Mouse (Mus musculus): Measurements from ENCODE around the gene Gm49450.

The Gm49450 gene

DNA sequence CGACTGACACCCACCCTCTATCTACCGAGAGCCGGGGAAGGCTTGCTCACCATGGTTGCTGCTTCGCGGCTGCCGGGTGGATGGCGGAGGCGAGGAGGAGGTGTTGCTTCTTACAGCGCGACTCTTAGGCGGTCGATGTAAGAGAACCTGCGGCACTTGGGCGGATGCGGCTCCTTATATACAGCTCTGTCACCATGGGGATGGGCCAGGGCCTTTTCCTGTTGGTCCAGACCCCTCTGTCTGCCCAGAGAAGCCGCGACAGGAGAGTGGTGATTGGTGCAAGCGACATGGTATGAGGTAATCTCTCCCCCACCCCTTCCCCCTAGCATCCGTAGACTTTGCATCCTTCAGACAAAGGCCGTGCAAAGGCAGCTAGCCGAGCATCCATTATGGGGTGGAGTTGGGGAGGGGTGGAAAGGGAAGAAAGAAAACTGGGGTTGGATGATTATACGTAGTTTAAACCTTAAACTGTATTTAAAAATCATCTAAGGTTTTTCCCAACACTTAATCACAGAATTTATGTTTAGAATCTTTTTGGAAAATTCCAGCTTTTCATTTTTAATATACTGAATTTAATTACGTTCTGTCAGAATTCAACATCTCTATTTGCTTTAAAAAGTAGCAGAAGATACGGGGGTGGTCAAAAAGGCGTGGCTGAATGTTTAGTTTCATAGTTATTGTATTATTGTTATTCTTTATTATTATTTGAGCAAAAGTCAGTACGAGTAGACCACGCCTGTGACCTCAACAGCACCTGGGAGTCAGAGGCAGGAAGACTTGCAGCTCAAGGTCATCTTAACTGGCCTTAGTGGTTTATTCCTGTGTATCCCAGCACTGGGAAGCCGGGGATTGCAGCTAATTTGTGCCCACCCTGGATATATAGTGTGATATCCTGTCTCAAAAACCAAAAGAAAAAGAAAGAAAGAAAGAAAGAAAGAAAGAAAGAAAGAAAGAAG is at the start of gene Gm49450, which contains the start of gene Tuba1a:
Gene Gm49450, minus strand, starts transcription at position 151 of the 956 bp plus-strand sequence.
Gene Tuba1a, minus strand, starts transcription at position 303 of the 956 bp plus-strand sequence.
- peak; percentile 96 for DNase-seq

GRCm38 (mm10) chr15:99001451-99001931 is 48.1 kb upstream of the Gm49450 start:
- DNase-seq = no peak

GRCm38 (mm10) chr15:99000535-99001283 is 47.4 kb upstream of the Gm49450 start:
- peak; percentile 48 for DNase-seq

DNA sequence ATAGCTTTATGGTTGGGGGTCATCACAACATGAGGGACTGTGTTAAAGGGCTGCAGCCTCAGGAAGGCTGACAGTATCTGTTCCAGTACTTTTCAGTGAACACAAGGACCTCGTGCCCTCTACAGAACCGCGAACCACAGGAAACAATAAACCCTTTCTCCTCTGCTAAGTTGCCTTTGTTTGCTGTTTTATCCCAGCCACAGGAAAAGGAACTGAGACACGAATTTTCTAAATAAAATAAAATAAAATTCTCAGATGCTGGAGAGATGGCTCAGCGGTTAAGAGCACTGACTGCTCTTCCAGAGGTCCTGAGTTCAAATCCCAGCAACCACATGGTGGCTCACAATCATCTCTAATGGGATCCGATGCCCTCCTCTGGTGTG is 45.4 kb upstream of the Gm49450 start:
- DNase-seq = no peak

GRCm38 (mm10) chr15:98997938-98998774 is 44.8 kb upstream of the Gm49450 start:
- DNase-seq = no peak

DNA sequence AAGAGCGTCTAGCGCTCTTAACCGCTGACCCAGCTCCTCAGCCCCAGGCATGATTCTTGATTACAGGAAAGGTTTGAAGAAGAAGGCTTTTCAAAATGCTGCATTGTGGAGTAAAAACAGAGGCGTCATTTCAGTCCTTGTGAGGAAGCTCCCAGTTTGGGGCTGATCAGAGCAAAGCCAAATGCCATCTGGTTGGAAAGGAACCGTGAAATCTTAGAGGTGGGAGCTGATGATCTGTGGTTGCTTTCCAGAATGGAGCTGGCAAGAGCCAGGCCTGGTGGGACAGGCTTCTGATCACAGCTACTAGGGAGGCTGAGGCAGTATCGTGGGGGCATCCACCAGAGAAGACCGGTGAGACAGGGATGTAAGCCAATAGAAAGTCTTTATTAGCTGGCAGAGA is 43.5 kb upstream of the Gm49450 start:
- DNase-seq = no peak

- no peak for DNase-seq
Measured at GRCm38 (mm10) chr15:98994957-98995520, 41.7 kb upstream of the Gm49450 start.

- DNase-seq = peak; percentile 89
Measured at GRCm38 (mm10) chr15:98993865-98994264, 40.5 kb upstream of the Gm49450 start.

DNA sequence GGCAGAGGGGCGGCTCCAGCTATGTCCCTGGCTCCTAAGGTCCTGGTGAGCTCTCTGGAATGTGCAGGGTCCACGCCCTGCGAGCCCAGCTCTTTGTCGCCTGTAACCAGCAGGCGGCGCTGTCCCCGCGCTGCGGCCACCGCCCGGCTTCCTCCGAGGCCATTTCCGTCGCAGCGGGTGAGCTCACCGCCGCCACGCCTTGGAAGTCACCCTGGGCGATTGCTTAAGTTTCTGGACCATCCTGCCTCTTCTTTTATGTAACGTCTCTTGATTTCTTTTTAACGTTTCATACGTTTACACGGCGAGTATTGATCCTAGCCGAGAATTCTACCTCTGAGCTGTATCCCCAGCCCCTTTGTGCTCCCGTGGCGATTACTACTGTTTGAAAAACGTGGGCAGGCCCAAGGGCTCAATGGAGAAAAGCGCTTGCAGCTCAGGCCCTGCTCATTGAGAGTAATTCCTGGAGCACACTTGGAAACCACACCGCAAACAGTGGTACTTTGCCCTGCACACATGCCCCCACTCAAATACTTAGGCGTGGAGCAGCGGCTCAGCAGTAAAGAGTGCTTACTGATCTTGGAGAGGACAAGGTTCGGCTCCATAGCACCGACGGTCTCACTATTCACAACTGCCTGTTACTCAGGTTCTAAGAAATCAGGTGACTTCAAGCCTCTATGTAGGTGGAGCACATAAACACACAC is 39.9 kb upstream of the Gm49450 start:
- DNase-seq = peak; percentile 94

GRCm38 (mm10) chr15:98992086-98992912 is 38.9 kb upstream of the Gm49450 start:
- DNase-seq = peak; percentile 64

- no peak for DNase-seq
Measured at GRCm38 (mm10) chr15:98991540-98992050, 38.2 kb upstream of the Gm49450 start.

GRCm38 (mm10) chr15:98990669-98991539 is 37.6 kb upstream of the Gm49450 start:
- no peak for DNase-seq

DNA sequence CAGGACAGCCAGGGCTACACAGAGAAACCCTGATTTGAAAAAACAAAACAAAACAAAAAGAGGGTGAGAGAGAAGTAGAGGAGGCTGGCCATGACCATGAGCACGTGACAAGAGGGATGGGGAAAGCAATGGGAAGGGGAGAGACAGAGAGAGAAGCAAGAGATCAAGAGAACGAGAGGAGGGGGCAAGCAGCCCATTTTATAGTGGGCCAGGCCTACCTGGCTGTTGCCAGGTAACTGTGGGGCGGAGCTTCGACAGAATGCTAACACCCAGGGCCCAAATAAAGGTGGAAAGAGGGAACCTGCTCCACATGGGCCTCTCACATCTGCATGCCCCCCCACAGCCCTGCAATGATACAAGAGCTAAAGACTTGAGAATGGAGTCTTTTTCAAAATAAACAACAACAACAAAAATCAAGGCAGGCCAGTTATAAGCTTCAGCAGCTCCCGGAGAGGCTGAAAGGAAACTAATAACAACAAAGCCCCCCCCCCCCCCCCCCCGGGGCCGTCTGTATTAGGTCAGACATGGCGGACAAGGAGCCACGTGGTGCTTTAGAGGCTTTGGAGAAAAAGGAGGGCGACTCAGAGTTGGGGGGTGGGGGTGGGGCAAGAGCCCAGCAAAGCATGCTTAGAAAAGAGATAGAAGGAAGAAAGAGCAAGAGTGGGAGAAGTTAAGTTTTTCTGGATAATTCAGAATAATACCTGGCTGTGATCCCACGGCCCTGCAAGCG is 36.5 kb upstream of the Gm49450 start:
- no peak for DNase-seq

- no peak for DNase-seq
Measured at GRCm38 (mm10) chr15:98988787-98989186, 35.4 kb upstream of the Gm49450 start.

- DNase-seq = no peak
Measured at GRCm38 (mm10) chr15:98987661-98988181, 34.4 kb upstream of the Gm49450 start.

GRCm38 (mm10) chr15:98987077-98987630 is 33.8 kb upstream of the Gm49450 start:
- no peak for DNase-seq

DNA sequence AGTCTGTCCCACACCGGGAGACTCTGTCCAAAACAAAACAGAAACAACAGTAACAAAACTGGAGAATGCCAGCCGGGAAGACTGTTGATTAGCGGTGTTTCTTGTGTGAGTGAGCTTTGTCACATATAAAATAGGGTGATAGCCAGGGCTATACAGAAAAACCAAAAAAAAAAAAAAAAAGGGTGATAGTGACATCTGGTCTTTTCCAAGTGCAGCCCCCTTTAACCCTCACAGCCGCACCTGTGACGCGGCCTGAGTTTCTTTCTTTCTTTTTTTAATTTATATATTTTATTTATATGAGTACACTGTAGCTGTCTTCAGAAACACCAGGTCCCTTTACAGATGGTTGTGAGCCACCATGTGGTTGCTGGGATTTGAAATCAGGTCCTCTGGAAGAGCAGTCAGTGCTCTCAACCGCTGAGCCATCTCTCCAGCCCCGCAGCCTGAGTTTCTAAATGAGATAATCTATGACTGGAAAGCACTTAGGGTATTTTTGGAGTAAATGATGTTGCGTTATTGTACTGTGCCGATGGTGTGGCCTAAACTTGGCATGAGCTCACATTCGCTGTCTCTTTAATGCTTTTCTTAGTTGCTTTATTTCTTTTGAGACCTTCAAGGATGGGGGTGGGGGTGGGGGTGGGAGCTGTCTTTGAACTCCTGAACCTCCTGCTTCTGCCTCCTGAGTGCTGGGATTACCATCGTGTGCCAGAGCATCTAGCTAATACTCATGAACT is 32.8 kb upstream of the Gm49450 start:
- DNase-seq = no peak
